Mouse (Mus musculus): ENCODE data around the gene Tm7sf3. TPM values are rescaled to one million over a fixed set of nuclear protein-coding genes. Genes with fewer than 3 reads are reported as not detected.

Gene Tm7sf3
- 29.7 and 32.1 TPM in 2 replicates for polyA plus RNA-seq (2021; fragmentation: Nextera tagmentation)
- long read RNA-seq, experiment 1, transcript Tm7sf3-201 (12 exons, 3,241 nt) = major isoform, 91 of 119 reads
- long read RNA-seq, experiment 1, partial matches to known transcripts = 17 of 119 reads
- long read RNA-seq, experiment 1, other reads (novel, unspliced or antisense) = 11 of 119 reads
- long read RNA-seq, experiment 2, transcript Tm7sf3-201 (12 exons, 3,241 nt) = major isoform, 341 of 378 reads
- long read RNA-seq, experiment 2, partial matches to known transcripts = 12 of 378 reads
- long read RNA-seq, experiment 2, other reads (novel, unspliced or antisense) = 25 of 378 reads

DNA sequence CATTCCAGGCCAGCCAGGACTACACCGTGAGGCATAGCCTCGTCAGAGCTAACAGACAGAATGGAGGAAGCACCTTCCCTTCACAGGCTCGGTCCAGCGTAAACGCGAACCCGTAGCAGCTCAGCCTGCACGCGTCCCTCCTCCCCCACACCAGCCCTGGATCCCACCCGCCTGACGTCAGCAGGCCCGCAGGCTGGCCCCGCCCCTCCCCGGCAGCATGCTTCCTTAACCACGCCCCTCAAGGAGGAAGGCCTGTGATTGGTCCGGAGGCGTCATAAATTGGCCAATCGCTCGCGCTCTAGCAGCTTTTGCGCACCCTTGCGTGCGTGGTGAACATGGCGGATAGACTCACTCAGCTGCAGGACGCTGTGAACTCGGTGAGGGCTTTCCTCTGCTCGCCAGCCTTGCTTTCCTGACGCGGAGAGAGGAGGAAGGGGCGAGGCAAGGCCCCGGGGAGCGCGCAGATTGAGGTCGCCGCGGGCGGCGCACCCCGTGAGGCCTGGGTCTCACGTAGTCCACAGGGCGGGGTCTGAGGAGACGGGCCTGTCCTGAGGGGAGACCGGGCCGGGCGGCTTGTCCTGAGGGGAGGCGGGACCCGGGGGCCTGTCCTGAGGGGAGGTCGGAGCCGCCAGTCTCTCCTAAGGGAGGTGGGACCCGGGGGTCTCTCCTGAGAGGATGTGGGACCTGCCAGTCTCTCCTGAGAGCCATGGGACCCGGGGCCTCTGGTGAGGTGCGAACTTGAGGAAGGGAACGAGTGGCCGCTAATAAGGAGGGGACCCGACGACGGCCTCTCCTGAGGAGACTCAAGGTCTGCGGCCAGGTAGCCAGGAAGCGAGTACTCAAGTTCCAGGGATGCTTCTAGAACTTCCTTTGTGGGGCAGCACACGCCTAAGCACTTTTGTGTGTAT, at the start of gene Tm7sf3, which contains the start of gene Med21:
Gene Tm7sf3, minus strand, starts transcription at position 549 of the 908 bp plus-strand sequence.
Gene Med21, plus strand, starts transcription at position 272 of the 908 bp plus-strand sequence.

GRCm38 (mm10) chr6:146577310-146578109, 65.1 kb downstream of the Tm7sf3 start, which contains the start of gene Ints13:
Gene Ints13 (minus strand): TSS chr6:146577835.

DNA sequence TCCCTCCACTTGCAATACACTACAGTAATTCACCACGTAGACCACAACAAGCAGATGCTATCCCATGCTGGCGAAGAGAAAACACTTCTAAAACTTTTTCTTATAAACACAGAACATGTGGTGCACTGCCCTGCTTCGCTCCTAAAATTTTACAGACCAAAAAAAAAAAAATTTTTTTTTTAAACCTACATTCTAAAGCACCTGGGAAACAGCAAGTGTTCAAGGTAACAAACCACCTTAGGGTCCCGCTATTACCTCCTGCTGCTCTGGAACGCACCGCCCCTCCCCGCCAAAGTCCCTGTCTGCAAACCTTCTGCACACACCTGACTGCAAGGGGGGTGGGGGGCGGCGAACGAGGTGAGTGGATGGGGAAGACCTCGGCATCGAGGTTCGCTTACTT, 65.7 kb downstream of the Tm7sf3 start, which contains the start of gene Fgfr1op2:
Gene Fgfr1op2, plus strand, starts transcription at position 301 of the 400 bp plus-strand sequence.

Other genes starting within 250 kb of the Tm7sf3 start
- 6.3 and 7.2 TPM in 2 replicates for gene Itpr2, start 140.6 kb downstream of the Tm7sf3 start, polyA plus RNA-seq (2021; fragmentation: Nextera tagmentation)
- 170 and 190 TPM in 2 replicates for gene Fgfr1op2, start 65.6 kb downstream of the Tm7sf3 start, polyA plus RNA-seq (2021; fragmentation: Nextera tagmentation)
- 8.0 and 10.2 TPM in 2 replicates for gene Ints13, start 65.0 kb downstream of the Tm7sf3 start, polyA plus RNA-seq (2021; fragmentation: Nextera tagmentation)
- gene Med21, start 277 bp downstream of the Tm7sf3 start, polyA plus RNA-seq (2021; fragmentation: Nextera tagmentation) = 73.1 and 82.9 TPM in 2 replicates
- gene Stk38l, start 82.2 kb upstream of the Tm7sf3 start, polyA plus RNA-seq (2021; fragmentation: Nextera tagmentation) = 7.8 and 9.9 TPM in 2 replicates
- 0.87 and 1.9 TPM in 2 replicates for gene Arntl2, start 153.2 kb upstream of the Tm7sf3 start, polyA plus RNA-seq (2021; fragmentation: Nextera tagmentation)
- not detected in 2 replicates for gene Smco2, start 207.3 kb upstream of the Tm7sf3 start, polyA plus RNA-seq (2021; fragmentation: Nextera tagmentation)
- 11.0 and 14.7 TPM in 2 replicates for gene Ppfibp1, start 245.7 kb upstream of the Tm7sf3 start, polyA plus RNA-seq (2021; fragmentation: Nextera tagmentation)

All from layer of hippocampus, adult 6 months (tissue).